Mouse (Mus musculus) liver, embryonic 15.5 days (tissue): ENCODE measurements around the gene Abcb10. TPM values are rescaled to one million over a fixed set of nuclear protein-coding genes. Genes with fewer than 3 reads are reported as not detected.

Experiments used
- ATAC-seq: fragments of 200-750 bp; cut with Nextera tagmentation; 2 replicates; pipeline ENCODE4 v1.8.0; 2017; ENCODE audit warnings: moderate number of reproducible peaks, mild to moderate bottlenecking, moderate library complexity; ENCODE audit not compliant: insufficient read depth
- H3K27ac ChIP-seq: fragments of 300-500 bp; sonication (generic); replicated peaks from 2 replicates; pipeline ENCODE4 v1.5.1; 2015; ENCODE audit warnings: mild to moderate bottlenecking, inconsistent platforms
- H3K27me3 ChIP-seq: fragments of 300-500 bp; sonication (generic); 2 replicates; pipeline ENCODE4 v1.6.1; 2015; ENCODE audit warnings: mild to moderate bottlenecking, inconsistent platforms
- H3K36me3 ChIP-seq: fragments of 300-500 bp; sonication (generic); replicated peaks from 2 replicates; pipeline ENCODE4 v1.6.1; 2015; ENCODE audit warnings: moderate library complexity, mild to moderate bottlenecking, inconsistent platforms
- H3K4me1 ChIP-seq: fragments of 300-500 bp; sonication (generic); replicated peaks from 2 replicates; pipeline ENCODE4 v1.6.1; 2015; ENCODE audit warnings: inconsistent platforms
- H3K4me2 ChIP-seq: fragments of 300-500 bp; sonication (generic); 2 replicates; pipeline ENCODE4 v1.6.1; 2015; ENCODE audit warnings: moderate library complexity, mild to moderate bottlenecking, inconsistent platforms
- H3K4me3 ChIP-seq: fragments of 300-500 bp; sonication (generic); replicated peaks from 2 replicates; pipeline ENCODE4 v1.5.1; 2015; ENCODE audit warnings: mild to moderate bottlenecking, inconsistent platforms
- H3K9ac ChIP-seq: fragments of 300-500 bp; sonication (generic); 2 replicates; pipeline ENCODE4 v1.6.1; 2015; ENCODE audit warnings: moderate library complexity, mild to moderate bottlenecking, inconsistent platforms
- H3K9me3 ChIP-seq: fragments of 300-500 bp; sonication (generic); replicated peaks from 2 replicates; pipeline ENCODE4 v1.6.1; 2016; ENCODE audit warnings: inconsistent platforms
- WGBS: fragments of 180-500 bp; shearing (Covaris S2); methylation state at CpG from one replicate; pipeline ENCODE4 v1.1.7; 2015; ENCODE audit warnings: mixed read lengths; ENCODE audit not compliant: insufficient replicate concordance; 5-methylcytosine and 5-hydroxymethylcytosine counted together
- polyA plus RNA-seq: library from polyadenylated mRNA; unstranded; fragments of >200 nt; fragmentation: Nextera tagmentation; extraction: Ambion mirVana; gene quantifications from 2 replicates; pipeline ENCODE4 v1.2.1, GENCODE M21; 2015

Abcb10 gene
- polyA plus RNA-seq, 1 experiment from 2014 or later, result 148 TPM

- ATAC-seq, result no peak
- no peak overlapping the region for H3K27ac ChIP-seq
- no peaks in the 10 kb centered on the region for H3K27me3 ChIP-seq
- H3K9me3 ChIP-seq, result no peaks in the 10 kb centered on the region
- H3K4me1 ChIP-seq, result peaks cover 26% of the 10 kb centered on the region
- no peak overlapping the region for H3K4me2 ChIP-seq
- no peak overlapping the region for H3K9ac ChIP-seq
- no peak overlapping the region for H3K4me3 ChIP-seq
- WGBS, result 55% methylated on average over 6 of the region's 6 CpGs
- peaks cover 77% of the 10 kb centered on the region for H3K36me3 ChIP-seq
Measured at GRCm38 (mm10) chr8:124007829-124008228, 24.9 kb upstream of the Abcb10 start.

GRCm38 (mm10) chr8:124002546-124003108 is 19.7 kb upstream of the Abcb10 start:
- H3K9ac ChIP-seq, result no peak overlapping the region
- no peak overlapping the region for H3K27ac ChIP-seq
- H3K27me3 ChIP-seq, result no peaks in the 10 kb centered on the region
- WGBS, result 92% methylated on average over 10 of the region's 10 CpGs
- no peaks in the 10 kb centered on the region for H3K4me1 ChIP-seq
- ATAC-seq, result 0 out of 2 replicates have a peak, but pooled peaks have one; percentile 4
- H3K4me2 ChIP-seq, result no peak overlapping the region
- peaks cover 98% of the 10 kb centered on the region for H3K36me3 ChIP-seq
- no peak overlapping the region for H3K4me3 ChIP-seq
- no peaks in the 10 kb centered on the region for H3K9me3 ChIP-seq

DNA sequence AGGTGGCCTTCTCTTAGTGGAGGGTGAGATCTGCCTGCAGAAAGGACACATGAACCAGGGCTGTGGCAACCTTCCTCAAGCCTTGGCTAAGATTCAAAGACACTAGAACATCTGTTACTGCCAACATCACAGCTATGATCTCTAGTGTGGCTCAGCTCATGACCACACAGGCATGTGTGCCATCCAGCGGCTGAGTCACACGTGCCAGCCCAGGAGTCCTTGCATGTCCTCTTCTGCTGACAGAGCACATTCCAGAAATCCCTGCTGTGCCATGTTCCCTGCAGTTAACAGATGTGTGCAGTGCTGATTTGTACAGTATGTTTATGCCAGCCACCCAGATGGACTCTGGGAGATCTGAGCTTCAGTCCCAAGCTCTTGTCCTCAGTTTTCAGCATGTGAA is 16.6 kb upstream of the Abcb10 start:
- no peak for ATAC-seq
- 78% methylated on average over 2 of the region's 2 CpGs for WGBS
- peaks cover 93% of the 10 kb centered on the region for H3K36me3 ChIP-seq

GRCm38 (mm10) chr8:123993997-123994396 is 11.1 kb upstream of the Abcb10 start:
- no peak overlapping the region for H3K9ac ChIP-seq
- H3K36me3 ChIP-seq, result peaks cover 55% of the 10 kb centered on the region
- WGBS, result 78% methylated on average over 3 of the region's 3 CpGs
- H3K27me3 ChIP-seq, result no peaks in the 10 kb centered on the region
- no peak overlapping the region for H3K4me2 ChIP-seq
- peaks cover 37% of the 10 kb centered on the region for H3K4me1 ChIP-seq
- no peaks in the 10 kb centered on the region for H3K9me3 ChIP-seq
- H3K27ac ChIP-seq, result no peak overlapping the region
- ATAC-seq, result no peak
- no peak overlapping the region for H3K4me3 ChIP-seq

More for the DNA sequence above, 16.6 kb upstream of the Abcb10 start:
- Histone ChIP-seq H3K27ac (no peak overlapping the region), H3K9ac (no peak overlapping the region), H3K9me3 (no peaks in the 10 kb centered on the region), H3K4me1 (no peaks in the 10 kb centered on the region), H3K27me3 (no peaks in the 10 kb centered on the region), H3K4me2 (no peak overlapping the region), H3K4me3 (no peak overlapping the region)

GRCm38 (mm10) chr8:123993597-123993996 is 10.7 kb upstream of the Abcb10 start:
- H3K27me3 ChIP-seq, result no peaks in the 10 kb centered on the region
- no peak overlapping the region for H3K4me3 ChIP-seq
- no peak overlapping the region for H3K4me2 ChIP-seq
- peaks cover 40% of the 10 kb centered on the region for H3K4me1 ChIP-seq
- no peak overlapping the region for H3K27ac ChIP-seq
- no peak overlapping the region for H3K9ac ChIP-seq
- H3K9me3 ChIP-seq, result no peaks in the 10 kb centered on the region
- peaks cover 51% of the 10 kb centered on the region for H3K36me3 ChIP-seq
- WGBS, result 81% methylated on average over 5 of the region's 5 CpGs
- no peak for ATAC-seq

DNA sequence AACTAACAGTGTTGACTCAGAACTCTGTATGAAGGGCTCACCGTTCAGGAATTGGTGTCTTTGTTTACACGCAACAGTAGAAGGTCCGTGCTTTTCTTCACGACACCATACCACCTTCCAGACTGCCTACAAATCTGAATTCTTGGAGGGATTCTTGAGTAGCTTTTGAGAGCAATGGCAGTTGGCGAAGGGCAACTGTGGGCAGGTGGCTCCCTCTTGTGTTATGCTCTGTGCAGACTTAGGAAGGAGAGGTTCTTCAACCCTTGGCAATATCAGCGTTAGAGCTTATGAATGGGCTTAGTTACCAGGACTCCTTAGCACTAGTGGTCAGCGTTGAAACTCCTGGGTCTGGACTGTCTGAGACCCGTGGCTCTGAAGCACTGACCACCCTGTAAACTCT is 9.7 kb upstream of the Abcb10 start:
- Histone ChIP-seq H3K9ac (no peak overlapping the region), H3K36me3 (peaks cover 43% of the 10 kb centered on the region), H3K27ac (peak overlapping the region; percentile 73), H3K9me3 (no peaks in the 10 kb centered on the region), H3K27me3 (no peaks in the 10 kb centered on the region), H3K4me2 (no peak overlapping the region), H3K4me1 (peaks cover 47% of the 10 kb centered on the region), H3K4me3 (no peak overlapping the region)
- WGBS, result 64% methylated on average over 8 of the region's 8 CpGs
- ATAC-seq, result no peak

DNA sequence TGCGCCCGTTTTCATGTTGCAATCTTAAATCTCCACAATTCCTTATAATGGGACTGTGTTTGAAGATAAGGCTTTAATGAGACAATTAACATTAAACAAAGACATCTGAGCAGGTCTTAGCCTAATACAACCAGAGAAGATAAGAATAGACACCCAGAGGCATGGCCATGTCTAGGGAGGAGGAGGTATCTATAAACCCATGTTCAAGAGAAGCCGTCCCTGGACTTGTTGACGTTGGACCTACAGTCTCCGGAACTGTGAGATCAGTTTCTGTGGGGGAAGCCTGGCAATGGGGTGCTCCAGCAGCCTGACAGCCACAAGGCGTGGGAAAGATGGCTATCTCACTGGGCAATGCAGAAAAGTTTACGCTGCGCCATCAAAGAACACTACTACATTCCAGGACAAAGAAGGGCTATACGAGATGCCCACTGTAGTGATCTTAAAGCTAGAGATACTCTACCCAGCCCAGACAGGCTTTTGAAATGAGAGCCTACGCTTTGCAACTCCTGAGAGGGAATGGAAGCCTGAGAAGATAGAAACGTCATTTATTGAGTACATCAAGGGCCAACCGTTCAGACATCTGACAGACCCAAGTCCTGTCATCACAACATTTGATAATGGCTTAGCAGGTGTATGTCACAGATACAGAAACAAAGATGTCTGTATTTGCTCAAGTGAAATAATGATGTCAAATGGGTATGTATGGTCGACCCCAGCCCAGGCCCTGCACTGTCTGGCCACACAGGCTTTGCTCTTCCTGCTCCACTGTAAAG is 7.5 kb upstream of the Abcb10 start:
- Histone ChIP-seq H3K9ac (peak overlapping the region; percentile 66), H3K9me3 (no peaks in the 10 kb centered on the region), H3K36me3 (peaks cover 25% of the 10 kb centered on the region), H3K4me2 (peak overlapping the region; percentile 76), H3K4me3 (peak overlapping the region; percentile 43), H3K27ac (peak overlapping the region; percentile 96), H3K27me3 (no peaks in the 10 kb centered on the region), H3K4me1 (peaks cover 68% of the 10 kb centered on the region)
- 19% methylated on average over 13 of the region's 13 CpGs for WGBS
- ATAC-seq, result peak; percentile 35

GRCm38 (mm10) chr8:123989128-123989527 is 6.2 kb upstream of the Abcb10 start:
- Histone ChIP-seq H3K36me3 (peaks cover 12% of the 10 kb centered on the region), H3K9ac (peak overlapping the region; percentile 66), H3K4me1 (peaks cover 81% of the 10 kb centered on the region), H3K4me2 (peak overlapping the region; percentile 76), H3K27me3 (no peaks in the 10 kb centered on the region), H3K4me3 (peak overlapping the region; percentile 43), H3K27ac (peak overlapping the region; percentile 96), H3K9me3 (no peaks in the 10 kb centered on the region)
- ATAC-seq, result peak; percentile 63
- WGBS, result 17% methylated on average over 7 of the region's 7 CpGs

DNA sequence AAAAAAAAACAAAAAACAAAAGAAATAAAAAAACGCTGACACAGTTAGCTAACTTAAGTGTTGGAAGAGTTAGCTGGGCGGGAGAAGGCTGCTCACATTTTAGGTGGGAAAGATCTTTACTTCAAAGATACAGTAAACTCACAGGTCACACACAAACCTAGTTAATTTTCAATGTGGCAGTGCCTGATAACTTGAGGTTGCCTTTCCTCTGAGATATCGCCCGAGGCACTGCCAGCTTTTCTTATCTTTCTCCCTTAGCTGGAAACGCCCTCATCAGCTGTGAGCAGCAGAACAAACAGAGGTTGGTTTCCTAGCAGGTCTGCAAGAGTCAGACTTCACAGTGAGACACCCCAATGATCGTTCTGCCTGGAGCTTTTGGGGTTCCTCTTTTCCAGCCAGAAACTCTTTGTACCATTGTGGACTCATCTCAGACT is 5.7 kb upstream of the Abcb10 start:
- Histone ChIP-seq H3K27ac (peak overlapping the region; percentile 96), H3K9me3 (no peaks in the 10 kb centered on the region), H3K4me1 (peaks cover 87% of the 10 kb centered on the region), H3K36me3 (peaks cover 9% of the 10 kb centered on the region; the same call in 1 of the 2 replicates), H3K27me3 (no peaks in the 10 kb centered on the region), H3K4me3 (peak overlapping the region; percentile 43), H3K9ac (peak overlapping the region; percentile 66), H3K4me2 (peak overlapping the region; percentile 76)
- peak; percentile 93 for ATAC-seq
- WGBS, result 8% methylated on average over 6 of the region's 6 CpGs

DNA sequence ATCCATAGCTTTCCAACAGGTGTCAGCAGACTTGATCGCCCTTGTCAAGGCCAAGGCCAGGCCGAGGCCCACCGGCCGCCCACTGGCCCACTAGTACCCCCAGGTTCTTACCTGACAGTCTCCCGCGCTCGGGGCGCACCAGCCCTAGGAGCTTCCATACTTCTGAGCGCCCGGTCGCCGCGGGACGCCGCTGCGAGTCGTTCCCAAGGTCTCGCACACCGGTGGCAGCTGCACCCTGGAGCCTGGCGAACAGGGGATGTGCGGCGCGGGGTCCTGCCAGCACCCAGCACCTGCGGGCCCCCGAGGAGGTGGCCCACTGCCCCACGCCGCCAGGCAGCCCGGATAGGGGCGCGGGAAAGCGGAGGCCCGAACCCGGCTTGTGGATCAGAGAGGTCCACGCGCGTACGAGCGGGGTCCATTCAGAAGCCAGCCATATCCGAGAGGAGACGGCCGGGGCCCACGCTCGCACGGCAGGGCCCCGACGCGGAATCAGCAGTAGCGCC is 580 bp downstream of the Abcb10 start:
- Histone ChIP-seq H3K4me2 (peak overlapping the region; percentile 83), H3K4me3 (peak overlapping the region; percentile 99), H3K9me3 (no peaks in the 10 kb centered on the region), H3K9ac (peak overlapping the region; percentile 100), H3K36me3 (peaks cover 37% of the 10 kb centered on the region), H3K4me1 (peaks cover 74% of the 10 kb centered on the region), H3K27ac (peak overlapping the region; percentile 96), H3K27me3 (no peaks in the 10 kb centered on the region)
- under 1% methylated on average over 48 of the region's 48 CpGs for WGBS
- ATAC-seq, result peak; percentile 3; the same call in 1 of the 2 replicates

DNA sequence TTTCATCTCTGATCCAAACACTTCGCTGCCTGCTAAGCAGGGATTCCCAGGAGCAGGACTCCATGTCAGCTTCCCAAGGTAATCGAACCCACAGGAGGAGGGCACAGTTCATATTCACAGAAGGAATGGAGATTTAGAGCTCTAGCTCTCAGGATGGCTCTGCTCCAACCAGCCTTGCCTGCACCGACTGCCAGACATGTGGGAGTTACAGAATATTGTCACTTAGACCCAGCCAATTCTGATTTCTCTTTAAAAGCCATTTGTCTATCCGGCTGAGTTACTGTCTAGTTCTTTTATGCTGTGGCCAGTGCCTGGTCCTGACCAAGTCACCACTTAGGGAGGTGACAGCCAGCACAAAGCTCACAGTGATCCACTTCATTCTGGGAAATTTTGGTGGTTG is 1.2 kb downstream of the Abcb10 start:
- Histone ChIP-seq H3K4me3 (peak overlapping the region; percentile 99), H3K27me3 (no peaks in the 10 kb centered on the region), H3K36me3 (peaks cover 44% of the 10 kb centered on the region), H3K4me1 (peaks cover 74% of the 10 kb centered on the region), H3K4me2 (peak overlapping the region; percentile 83), H3K9me3 (no peaks in the 10 kb centered on the region), H3K9ac (peak overlapping the region; percentile 100), H3K27ac (peak overlapping the region; percentile 96)
- ATAC-seq, result no peak
- WGBS, result 35% methylated on average over 4 of the region's 4 CpGs
